Mouse (Mus musculus) MEL (cell line): ENCODE measurements at regions not wholly inside any gene's neighbourhood (a gene's known extent, or its start where the extent isn't known, plus 50 kb on each side); places are given as distances from the start of the nearest gene placed in this dataset.

ENCODE experiments used
- DNase-seq: peaks from one replicate; pipeline ENCODE4 v3.0.0; 2011; ENCODE audit warnings: low read depth, low spot score
- H3K27ac ChIP-seq: 2 replicates; pipeline ENCODE4 v1.5.1; 2012; ENCODE audit warnings: low read depth, mild to moderate bottlenecking, control low read depth, low read length, moderate library complexity; ENCODE audit not compliant: control insufficient read depth
- H3K27me3 ChIP-seq, 2 experiments: fragments of 150-350 bp in 1 of 2; sonication (generic) in 1 of 2; 2 replicates each; pipeline ENCODE4 v1.6.1; 2012; ENCODE audit warnings: low read length in 2 of 2, mild to moderate bottlenecking in 2 of 2, improper control_type of control experiment in 1 of 2, moderate library complexity in 1 of 2; ENCODE audit not compliant: insufficient read depth in 2 of 2, control insufficient read depth in 1 of 2
- H3K36me3 ChIP-seq, 2 experiments: 2 replicates each; pipeline ENCODE4 v1.6.1; 2012 to 2014; ENCODE audit warnings: low read length in 2 of 2, improper control_type of control experiment in 1 of 2, inconsistent platforms in 1 of 2, mild to moderate bottlenecking in 1 of 2; ENCODE audit not compliant: insufficient read depth in 2 of 2, control insufficient read depth in 1 of 2
- H3K4me1 ChIP-seq, 2 experiments: fragments of 150-350 bp in 1 of 2; sonication (generic) in 1 of 2; 2 replicates each; pipeline ENCODE4 v1.6.1; 2012; ENCODE audit warnings: low read length in 2 of 2, improper control_type of control experiment in 1 of 2, mild to moderate bottlenecking in 1 of 2; ENCODE audit not compliant: insufficient read depth in 2 of 2, control insufficient read depth in 1 of 2
- H3K4me3 ChIP-seq, 2 experiments: fragments of 150-350 bp in 1 of 2; sonication (generic) in 1 of 2; 2 replicates each; pipeline ENCODE4 v1.5.1; 2012; ENCODE audit warnings: low read depth in 2 of 2, low read length in 2 of 2, mild to moderate bottlenecking in 2 of 2, moderate library complexity in 2 of 2, control low read depth in 1 of 2, improper control_type of control experiment in 1 of 2; ENCODE audit not compliant: control insufficient read depth in 1 of 2, insufficient read depth in 1 of 2
- H3K79me2 ChIP-seq: 2 replicates; pipeline ENCODE4 v1.6.1; 2012; ENCODE audit warnings: mild to moderate bottlenecking, low read length, moderate library complexity; ENCODE audit not compliant: control insufficient read depth, poor library complexity, insufficient read depth
- H3K9ac ChIP-seq: 2 replicates; pipeline ENCODE4 v1.6.1; 2012; ENCODE audit warnings: low read depth, mild to moderate bottlenecking, control low read depth, low read length, moderate library complexity; ENCODE audit not compliant: control insufficient read depth, poor library complexity, severe bottlenecking
- H3K9me3 ChIP-seq: fragments of 150-350 bp; sonication (generic); replicated peaks from 2 replicates; pipeline ENCODE4 v1.6.1; 2012; ENCODE audit warnings: mild to moderate bottlenecking, low read length, improper control_type of control experiment, moderate library complexity; ENCODE audit not compliant: insufficient read depth
- ELF1 ChIP-seq: IDR thresholded peaks from 2 replicates; pipeline ENCODE4 v1.6.1; 2014; ENCODE audit warnings: low read depth, mild to moderate bottlenecking, inconsistent platforms, low read length, improper control_type of control experiment, moderate library complexity
- EP300 ChIP-seq, 2 experiments: IDR thresholded peaks; 2 replicates each; pipeline ENCODE4 v1.6.1; 2011; ENCODE audit warnings: improper control_type of control experiment in 2 of 2, low read length in 2 of 2, low read depth in 1 of 2, mild to moderate bottlenecking in 1 of 2
- ETS1 ChIP-seq: IDR thresholded peaks from 2 replicates; pipeline ENCODE4 v1.6.1; 2012; ENCODE audit warnings: low read depth, mild to moderate bottlenecking, inconsistent platforms, low read length, improper control_type of control experiment, moderate library complexity
- GABPA ChIP-seq: IDR thresholded peaks from 2 replicates; pipeline ENCODE4 v1.6.1; 2012; ENCODE audit warnings: low read depth, mild to moderate bottlenecking, inconsistent platforms, low read length, improper control_type of control experiment, moderate library complexity
- GATA1 ChIP-seq: IDR thresholded peaks from 2 replicates; pipeline ENCODE4 v1.6.1; 2011; ENCODE audit warnings: low read depth, low read length, improper control_type of control experiment
- JUND ChIP-seq: IDR thresholded peaks from 2 replicates; pipeline ENCODE4 v1.6.1; 2011; ENCODE audit warnings: low read depth, mild to moderate bottlenecking, improper control_type of control experiment, low read length
- MAFK ChIP-seq: IDR thresholded peaks from 2 replicates; pipeline ENCODE4 v1.6.1; 2011; ENCODE audit warnings: low read depth, mild to moderate bottlenecking, low read length, improper control_type of control experiment, borderline replicate concordance
- MAX ChIP-seq: IDR thresholded peaks from 2 replicates; pipeline ENCODE4 v1.6.1; 2011; ENCODE audit warnings: low read length, improper control_type of control experiment
- MAZ ChIP-seq: IDR thresholded peaks from 2 replicates; pipeline ENCODE4 v1.6.1; 2012; ENCODE audit warnings: low read depth, mild to moderate bottlenecking, inconsistent platforms, low read length, improper control_type of control experiment
- MEF2A ChIP-seq: IDR thresholded peaks from 2 replicates; pipeline ENCODE4 v1.6.1; 2014; ENCODE audit warnings: low read depth, mild to moderate bottlenecking, inconsistent platforms, low read length, improper control_type of control experiment; ENCODE audit not compliant: poor library complexity, insufficient replicate concordance, severe bottlenecking; ENCODE audit errors: extremely low read depth
- MXI1 ChIP-seq: IDR thresholded peaks from 2 replicates; pipeline ENCODE4 v1.6.1; 2011; ENCODE audit warnings: mild to moderate bottlenecking, low read depth, low read length, improper control_type of control experiment
- NELFE ChIP-seq: IDR thresholded peaks from 2 replicates; pipeline ENCODE4 v1.6.1; 2011; ENCODE audit warnings: low read depth, low read length, improper control_type of control experiment
- NRF1 ChIP-seq: IDR thresholded peaks from 2 replicates; pipeline ENCODE4 v1.6.1; 2014; ENCODE audit warnings: low read depth, mild to moderate bottlenecking, inconsistent platforms, low read length, improper control_type of control experiment, moderate library complexity; ENCODE audit not compliant: poor library complexity, insufficient read depth, severe bottlenecking
- POLR2A ChIP-seq, 2 experiments: IDR thresholded peaks; 2 replicates each; pipeline ENCODE4 v1.6.1; 2011 to 2012; ENCODE audit warnings: low read length in 2 of 2, mild to moderate bottlenecking in 2 of 2, control low read depth in 1 of 2, improper control_type of control experiment in 1 of 2, low read depth in 1 of 2, moderate library complexity in 1 of 2; ENCODE audit not compliant: control insufficient read depth in 1 of 2, insufficient read depth in 1 of 2, poor library complexity in 1 of 2
- POLR2AphosphoS5 ChIP-seq: IDR thresholded peaks from 2 replicates; pipeline ENCODE4 v1.6.1; 2012; ENCODE audit warnings: low read depth, borderline replicate concordance, mild to moderate bottlenecking, inconsistent platforms, low read length, moderate library complexity, mixed read lengths
- RAD21 ChIP-seq: IDR thresholded peaks from 2 replicates; pipeline ENCODE4 v1.6.1; 2011; ENCODE audit warnings: mild to moderate bottlenecking, low read depth, low read length, improper control_type of control experiment
- RCOR1 ChIP-seq: IDR thresholded peaks from 2 replicates; pipeline ENCODE4 v1.6.1; 2012; ENCODE audit warnings: low read depth, mild to moderate bottlenecking, inconsistent platforms, low read length, improper control_type of control experiment
- SMC3 ChIP-seq: IDR thresholded peaks from 2 replicates; pipeline ENCODE4 v1.6.1; 2011; ENCODE audit warnings: low read depth, low read length, improper control_type of control experiment
- TBP ChIP-seq: IDR thresholded peaks from 2 replicates; pipeline ENCODE4 v1.8.0; 2011; ENCODE audit warnings: low read depth, low read length, improper control_type of control experiment
- UBTF ChIP-seq: IDR thresholded peaks from 2 replicates; pipeline ENCODE4 v1.6.1; 2012; ENCODE audit warnings: low read depth, mild to moderate bottlenecking, inconsistent platforms, low read length, improper control_type of control experiment, moderate library complexity, borderline replicate concordance; ENCODE audit not compliant: insufficient read depth
- USF1 ChIP-seq: IDR thresholded peaks from 2 replicates; pipeline ENCODE4 v1.6.1; 2014; ENCODE audit warnings: low read depth, mild to moderate bottlenecking, inconsistent platforms, low read length, improper control_type of control experiment, moderate library complexity
- USF2 ChIP-seq, 2 experiments: IDR thresholded peaks; 2 replicates each; pipeline ENCODE4 v1.6.1; 2011 to 2012; ENCODE audit warnings: improper control_type of control experiment in 2 of 2, low read length in 2 of 2, borderline replicate concordance in 1 of 2, inconsistent platforms in 1 of 2, low read depth in 1 of 2, mild to moderate bottlenecking in 1 of 2; ENCODE audit not compliant: insufficient read depth in 1 of 2
- ZC3H11A ChIP-seq: IDR thresholded peaks from 2 replicates; pipeline ENCODE4 v1.6.1; 2012; ENCODE audit warnings: low read depth, mild to moderate bottlenecking, inconsistent platforms, low read length, improper control_type of control experiment
- ZNF384 ChIP-seq: IDR thresholded peaks from 2 replicates; pipeline ENCODE4 v1.6.1; 2012; ENCODE audit warnings: low read depth, mild to moderate bottlenecking, inconsistent platforms, low read length, improper control_type of control experiment

- Histone ChIP-seq H3K9me3 (no peaks in the 10 kb centered on the region), H3K4me1 (no peaks in the 10 kb centered on the region), H3K36me3 (no peaks in the 10 kb centered on the region), H3K27ac (no peak overlapping the region), H3K79me2 (no peaks in the 10 kb centered on the region), H3K4me3 (no peak overlapping the region), H3K27me3 (no peaks in the 10 kb centered on the region), H3K9ac (no peak overlapping the region)
- TF ChIP-seq MAFK (no peak), SMC3 (no peak), ELF1 (no peak), USF2 (IDR thresholded peaks at IDR 0.05; ENCODE audit: borderline replicate concordance in 1 of 2, insufficient read depth in 1 of 2, low read depth in 1 of 2, low read length in 2 of 2) (no peak), NRF1 (no peak), ZNF384 (no peak), USF1 (no peak), GATA1 (no peak), MAZ (no peak), MEF2A (no peak), EP300 (IDR thresholded peaks at IDR 0.05; ENCODE audit: low read depth in 1 of 2, low read length in 2 of 2) (no peak), MXI1 (no peak), MAX (no peak)
- DNase-seq, result no peak
Observed at GRCm38 (mm10) chr1:75618367-75618790, 72.3 kb downstream of the Slc4a3 start.

GRCm38 (mm10) chr1:75630287-75630686 is 84.2 kb downstream of the Slc4a3 start:
- Histone ChIP-seq H3K79me2 (no peaks in the 10 kb centered on the region), H3K27me3 (no peaks in the 10 kb centered on the region), H3K27ac (no peak overlapping the region), H3K4me3 (no peak overlapping the region), H3K9me3 (no peaks in the 10 kb centered on the region), H3K9ac (no peak overlapping the region), H3K4me1 (no peaks in the 10 kb centered on the region), H3K36me3 (no peaks in the 10 kb centered on the region)
- TF ChIP-seq UBTF (no peak), JUND (no peak), USF1 (no peak), POLR2AphosphoS5 (no peak), ZC3H11A (no peak), NELFE (no peak), ELF1 (no peak), TBP (no peak), POLR2A (IDR thresholded peaks at IDR 0.05; ENCODE audit: control insufficient read depth in 1 of 2, insufficient read depth in 1 of 2, low read depth in 1 of 2, low read length in 2 of 2, poor library complexity in 1 of 2) (no peak), MAX (no peak), RCOR1 (no peak), RAD21 (no peak), ETS1 (no peak), MAZ (no peak), NRF1 (no peak), GABPA (no peak), EP300 (IDR thresholded peaks at IDR 0.05; ENCODE audit: low read depth in 1 of 2, low read length in 2 of 2) (no peak)
- no peak for DNase-seq
